Mouse (Mus musculus) lung, adult 2 months (tissue): ENCODE data around the gene Olfr1366.

Experiments used
- CTCF ChIP-seq: fragments of 200-500 bp; IDR thresholded peaks from 2 replicates; pipeline ENCODE4 v1.5.1; 2011; ENCODE audit warnings: mild to moderate bottlenecking, low read length, control low read depth; ENCODE audit not compliant: insufficient read depth
- POLR2A ChIP-seq: fragments of 200-500 bp; IDR thresholded peaks from 2 replicates; pipeline ENCODE4 v1.6.1; 2011; ENCODE audit warnings: low read depth, mild to moderate bottlenecking, control low read depth, low read length, borderline replicate concordance; ENCODE audit errors: extremely low read depth

GRCm38 (mm10) chr13:21559793-21560192 is 17.2 kb upstream of the Olfr1366 start, which contains the start of gene Olfr1535:
- no peak for TF ChIP-seq CTCF
- TF ChIP-seq POLR2A = no peak
